Mouse (Mus musculus) spleen, adult 12 weeks (tissue): ENCODE results near the gene Nbl1.

Source experiments
- DNase-seq: peaks from one replicate; pipeline ENCODE4 v3.0.0; 2022; ENCODE audit warnings: low spot score

Gene Nbl1

DNA sequence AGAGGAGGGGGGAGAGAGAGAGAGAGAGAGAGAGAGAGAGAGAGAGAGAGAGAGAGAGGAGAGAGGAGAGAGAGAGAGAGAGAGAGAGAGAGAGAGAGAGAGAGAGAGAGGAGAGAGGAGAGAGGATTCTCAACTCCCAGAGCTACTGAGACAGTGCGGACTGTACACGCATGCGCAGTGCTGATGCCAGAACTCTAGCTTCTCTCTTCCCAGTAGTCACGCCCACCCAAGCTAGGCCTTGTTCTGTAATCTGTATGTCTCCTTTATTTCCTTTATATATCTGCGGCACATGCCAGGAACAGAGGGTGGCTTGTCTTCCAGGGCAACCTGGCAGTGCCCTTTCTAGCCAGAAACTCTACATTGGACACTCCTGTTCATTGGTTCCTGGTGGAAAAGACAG is 28.0 kb downstream of the Nbl1 start:
- DNase-seq: no peak

- no peak for DNase-seq
These were observed 33.2 kb downstream of the Nbl1 start for GRCm38 (mm10) chr4:139059569-139059968.

GRCm38 (mm10) chr4:139058029-139058428 is 34.8 kb downstream of the Nbl1 start:
- no peak for DNase-seq

DNA sequence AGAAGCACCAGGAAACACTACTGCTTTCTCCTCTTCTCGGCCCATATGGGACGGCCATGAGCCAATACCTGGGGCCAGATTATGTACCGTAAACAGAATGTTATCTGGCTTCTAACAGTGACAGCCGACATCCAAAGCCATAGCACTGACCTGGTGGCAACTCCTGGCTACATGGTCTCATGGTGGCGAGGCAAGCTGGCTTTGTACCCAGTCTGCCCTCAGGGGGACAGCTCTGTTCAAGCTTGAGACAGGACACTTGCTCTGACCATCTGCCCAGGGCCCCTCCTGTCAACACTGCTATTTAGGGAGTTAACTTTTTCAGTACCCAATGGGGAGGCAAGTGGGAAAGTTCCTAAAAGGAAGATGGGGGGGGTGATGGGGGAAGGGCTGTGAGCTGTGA is 35.5 kb downstream of the Nbl1 start:
- no peak for DNase-seq

- DNase-seq: no peak
These were observed 37.0 kb downstream of the Nbl1 start for GRCm38 (mm10) chr4:139055744-139056143.

DNA sequence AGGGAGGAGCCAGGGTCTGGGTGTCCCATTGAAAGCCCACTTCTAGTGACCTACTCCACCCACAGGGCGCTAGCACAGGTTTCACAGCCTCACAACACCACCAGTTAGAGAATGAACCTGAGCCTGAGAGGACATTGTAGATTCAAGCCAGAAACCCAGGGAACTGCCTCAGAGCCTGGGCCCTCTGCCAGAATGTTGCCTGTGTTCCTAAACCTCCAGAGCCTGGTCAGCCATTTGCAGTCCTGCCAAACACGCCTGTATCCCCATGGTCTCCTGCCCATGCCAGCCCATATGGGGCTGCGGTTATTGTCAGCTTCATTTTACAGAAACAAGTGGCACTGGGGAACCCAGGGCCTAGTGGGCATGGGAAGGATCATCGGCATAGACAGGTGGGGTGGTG is 37.5 kb downstream of the Nbl1 start:
- DNase-seq: no peak

DNA sequence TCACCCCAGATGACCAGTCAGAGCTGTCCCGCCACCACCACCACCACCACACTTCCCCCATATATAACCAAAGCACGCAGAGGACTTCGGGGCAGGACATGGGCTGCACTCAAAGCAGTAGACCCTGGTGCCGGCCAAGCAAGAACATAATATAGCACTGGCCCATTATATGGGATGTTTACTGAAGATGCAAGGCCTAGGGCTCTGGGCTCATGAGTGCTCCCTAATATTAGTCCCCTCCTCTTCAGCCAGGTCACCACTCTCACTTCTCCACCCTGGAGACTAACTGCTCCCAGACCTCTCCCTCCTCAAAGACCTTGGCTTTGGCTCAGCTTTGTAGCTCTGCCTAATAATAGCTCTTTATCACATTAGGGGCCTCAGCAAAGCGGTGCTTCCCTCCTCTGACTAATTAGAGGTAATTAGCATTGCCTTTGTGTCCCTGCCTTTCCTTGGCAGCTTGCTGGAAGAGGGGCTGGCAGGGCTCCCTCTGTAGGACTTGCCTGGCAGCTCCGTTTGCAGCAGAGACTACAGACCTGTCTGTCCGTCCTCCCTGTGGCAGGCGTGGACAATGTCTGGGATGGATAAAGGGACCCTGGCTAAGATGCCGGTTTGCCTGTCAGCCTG is 38.4 kb downstream of the Nbl1 start:
- no peak for DNase-seq

DNA sequence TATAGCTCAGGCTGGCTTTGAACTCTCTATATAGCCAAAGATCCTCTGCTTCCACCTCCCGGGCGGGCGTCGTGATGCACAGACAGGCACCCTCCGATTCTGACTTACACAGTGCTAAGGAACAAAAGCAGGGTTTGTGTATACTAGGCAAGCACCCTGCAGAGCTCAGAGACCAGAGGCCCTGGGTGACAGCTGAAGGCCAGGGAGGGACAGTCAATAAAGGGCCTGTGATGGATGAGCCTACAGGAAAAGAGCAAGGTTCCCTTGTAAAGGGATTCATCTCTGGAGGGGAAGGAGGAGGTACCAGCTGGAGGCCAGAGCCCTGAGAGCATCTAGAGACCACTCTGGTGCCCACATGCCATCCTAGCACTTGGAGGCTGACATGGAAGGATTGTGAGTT is 39.4 kb downstream of the Nbl1 start:
- DNase-seq: no peak

DNA sequence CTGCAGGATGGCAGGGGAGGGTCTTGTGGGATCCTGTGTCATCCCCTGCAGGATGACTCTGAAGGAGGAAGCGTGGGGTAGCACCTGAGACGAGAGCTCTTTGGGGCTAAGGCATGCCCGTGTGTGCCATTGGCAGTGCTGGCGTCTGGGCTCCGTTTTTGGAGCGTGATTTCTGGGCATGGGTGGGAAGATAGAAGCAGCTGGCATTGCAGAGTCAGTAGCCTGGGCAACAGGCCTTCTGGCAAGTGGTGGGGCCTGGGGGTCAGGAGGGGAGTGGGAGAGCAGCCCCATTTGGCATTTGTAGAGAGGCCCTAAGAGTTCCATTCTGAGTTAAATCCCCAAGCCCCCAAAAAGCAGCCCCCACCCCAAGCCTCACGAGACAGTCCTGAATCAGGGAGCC is 40.0 kb downstream of the Nbl1 start:
- DNase-seq: no peak

DNA sequence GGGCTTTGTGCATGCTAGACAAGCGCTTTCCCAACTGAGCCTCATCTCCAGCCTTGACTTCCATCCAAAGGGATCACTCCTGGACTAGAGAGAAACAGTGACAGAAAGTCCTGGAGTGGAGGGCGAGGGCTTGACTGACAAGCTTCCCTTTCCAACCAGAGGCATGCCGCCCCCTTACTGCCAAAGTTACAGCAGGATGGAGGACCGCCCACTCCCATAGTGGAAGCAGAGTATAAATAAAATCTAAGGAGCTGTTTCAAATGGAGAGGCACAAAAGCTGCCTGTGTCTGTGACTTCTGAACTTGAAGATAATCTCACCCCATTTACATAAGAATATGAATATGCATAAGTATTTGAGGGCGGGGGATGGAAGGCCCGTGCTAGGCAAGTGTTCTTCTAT is 44.3 kb downstream of the Nbl1 start:
- DNase-seq: no peak

GRCm38 (mm10) chr4:139046354-139046753 is 46.4 kb downstream of the Nbl1 start:
- no peak for DNase-seq

DNA sequence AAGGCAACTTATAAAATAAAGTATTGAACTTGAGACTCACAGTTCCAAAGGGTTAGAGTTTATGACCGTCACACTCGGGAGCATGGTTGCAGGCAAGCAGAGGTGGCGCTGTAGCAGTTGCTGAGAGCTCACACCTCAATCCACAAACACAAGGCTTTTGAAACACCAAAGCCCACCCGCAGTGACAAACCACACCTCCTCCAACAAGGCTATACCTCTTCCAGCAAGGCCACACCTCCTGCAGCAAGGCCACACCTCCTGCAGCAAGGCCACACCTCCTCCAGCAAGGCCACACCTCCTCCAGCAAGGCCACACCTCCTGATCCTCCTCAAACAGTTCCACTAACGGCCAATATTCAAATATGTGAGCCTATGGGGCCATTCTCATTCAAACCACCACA is 48.2 kb downstream of the Nbl1 start:
- DNase-seq: no peak

DNA sequence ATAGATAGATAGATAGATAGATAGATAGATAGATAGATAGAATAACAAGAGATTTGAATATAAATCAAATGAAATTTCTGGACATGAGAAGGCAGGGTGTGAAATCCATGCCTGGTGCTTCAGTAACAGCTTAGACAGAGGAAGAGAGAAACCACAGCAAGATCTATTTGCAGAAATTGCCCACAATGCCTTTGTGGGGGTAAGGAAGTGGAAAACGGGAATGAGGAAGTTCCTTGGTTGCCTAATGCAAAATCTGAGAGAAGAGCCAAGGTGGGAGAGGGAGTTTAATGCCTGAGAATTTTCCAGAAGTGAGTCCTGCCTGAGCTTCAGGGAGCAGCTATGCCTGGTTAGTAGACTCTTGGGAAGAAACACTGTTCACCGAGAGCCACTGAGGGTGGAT is 49.2 kb downstream of the Nbl1 start:
- DNase-seq: no peak

GRCm38 (mm10) chr4:139042611-139043010 is 50.2 kb downstream of the Nbl1 start:
- no peak for DNase-seq

DNA sequence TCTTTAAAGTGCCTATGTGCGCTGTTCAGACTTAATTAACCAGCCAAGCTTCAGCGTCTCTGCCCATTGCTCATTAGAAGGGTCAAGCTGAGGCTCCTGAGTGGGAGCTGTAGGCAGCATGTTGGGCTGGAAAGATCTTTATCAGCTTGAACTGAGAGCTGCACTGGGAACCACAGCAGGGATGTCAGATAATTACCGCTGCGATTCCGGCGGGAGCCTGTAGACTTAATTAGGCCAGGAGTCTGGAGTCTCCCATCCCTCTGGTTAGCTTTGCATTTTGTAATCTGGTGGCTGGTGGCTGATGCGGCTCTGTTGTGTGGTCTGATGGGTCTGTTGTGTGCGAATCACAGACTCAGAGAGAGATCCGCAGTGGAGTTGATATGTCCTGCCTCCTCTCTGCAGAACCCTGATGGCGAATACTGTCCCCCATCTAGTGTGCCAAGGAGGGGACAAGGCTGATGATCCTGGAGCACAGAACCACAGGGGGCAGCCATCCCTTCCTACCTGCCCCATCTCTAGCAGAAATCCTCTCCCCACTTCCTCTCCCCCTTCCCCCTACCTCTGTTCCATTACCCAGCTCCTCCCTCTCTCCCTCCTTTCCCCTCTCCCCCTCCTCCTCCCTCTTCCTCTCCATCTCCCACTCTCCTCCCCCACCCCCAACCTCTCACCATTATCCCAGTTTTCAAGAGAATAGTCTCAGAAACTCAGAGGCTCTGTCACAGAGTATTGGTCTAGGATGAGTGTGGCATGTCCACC is 52.5 kb downstream of the Nbl1 start:
- DNase-seq: no peak

GRCm38 (mm10) chr4:139037795-139038607 is 54.8 kb downstream of the Nbl1 start:
- no peak for DNase-seq

GRCm38 (mm10) chr4:139035799-139036198 is 57.0 kb downstream of the Nbl1 start:
- DNase-seq: no peak

DNA sequence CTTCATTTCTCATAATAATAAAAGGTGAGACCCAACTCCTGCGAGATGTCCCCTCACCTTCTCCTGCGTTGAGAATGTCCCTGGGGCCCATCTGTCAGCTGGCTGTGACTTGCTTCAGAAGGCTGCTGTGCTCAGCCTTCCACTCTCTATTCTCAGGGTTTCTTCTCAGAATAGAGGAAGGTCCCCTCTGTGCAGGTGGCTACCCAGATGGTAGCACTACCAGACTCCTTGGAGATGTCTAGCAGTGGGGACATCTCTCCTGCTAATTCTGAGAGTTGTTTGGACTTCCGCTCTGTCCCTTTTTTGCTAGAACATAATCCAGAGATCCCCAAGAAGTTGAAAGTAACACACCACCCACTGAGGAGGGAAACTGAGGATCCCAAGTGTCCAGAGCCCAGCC is 57.9 kb downstream of the Nbl1 start:
- DNase-seq: no peak

GRCm38 (mm10) chr4:139034540-139034939 is 58.3 kb downstream of the Nbl1 start:
- no peak for DNase-seq

- no peak for DNase-seq
These were observed 58.8 kb downstream of the Nbl1 start for GRCm38 (mm10) chr4:139034010-139034367.

DNA sequence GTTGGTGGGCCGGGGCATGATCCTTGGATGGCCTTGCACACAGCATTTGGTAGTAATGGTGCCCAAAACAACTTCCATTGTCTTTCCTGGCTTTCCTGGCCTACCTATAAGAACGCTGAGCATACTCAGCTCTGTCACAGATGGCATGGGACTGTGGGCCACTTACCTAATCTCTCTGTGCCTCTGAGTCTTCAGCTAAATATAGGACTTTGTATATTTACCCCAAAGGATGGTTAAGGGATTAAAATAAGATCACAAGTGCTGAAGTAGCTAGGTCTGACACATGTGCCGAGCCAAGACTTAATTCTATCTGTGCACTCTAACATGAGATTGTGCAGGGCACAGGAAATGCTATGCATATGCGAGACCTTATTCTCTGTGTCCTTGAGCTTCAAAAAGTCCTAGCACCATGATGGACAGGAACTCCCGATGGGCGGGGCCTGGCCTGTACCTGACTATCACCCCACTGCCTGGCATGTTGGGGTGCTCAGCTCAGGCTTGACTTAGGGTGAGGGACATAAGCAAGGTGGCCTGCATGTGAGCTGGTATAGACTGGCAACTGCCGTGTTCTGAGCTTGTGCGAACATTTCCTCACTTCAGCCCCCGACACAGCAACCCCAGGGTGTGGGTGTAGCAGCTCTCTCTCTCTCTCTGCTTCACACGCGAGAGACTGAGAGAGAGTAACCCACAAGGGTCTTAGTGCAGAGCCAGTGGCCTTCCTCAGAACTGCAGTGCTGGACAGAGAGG is 59.4 kb downstream of the Nbl1 start:
- no peak for DNase-seq

GRCm38 (mm10) chr4:139032521-139032920 is 60.3 kb downstream of the Nbl1 start:
- DNase-seq: no peak
